Mouse (Mus musculus) neutrophil, adult 83 days (primary cell): ENCODE data around the gene Trim56. TPM values are rescaled to one million over a fixed set of nuclear protein-coding genes. Genes with fewer than 3 reads are reported as not detected.

Experiments used
- total RNA-seq, 2 experiments: library from RNA; stranded (reverse); gene quantifications; one replicate each; pipeline ENCODE4 v1.2.4; 2023

The Trim56 gene
- total RNA-seq = 10 to 100 TPM; 32.8 to 36.3 TPM

DNA sequence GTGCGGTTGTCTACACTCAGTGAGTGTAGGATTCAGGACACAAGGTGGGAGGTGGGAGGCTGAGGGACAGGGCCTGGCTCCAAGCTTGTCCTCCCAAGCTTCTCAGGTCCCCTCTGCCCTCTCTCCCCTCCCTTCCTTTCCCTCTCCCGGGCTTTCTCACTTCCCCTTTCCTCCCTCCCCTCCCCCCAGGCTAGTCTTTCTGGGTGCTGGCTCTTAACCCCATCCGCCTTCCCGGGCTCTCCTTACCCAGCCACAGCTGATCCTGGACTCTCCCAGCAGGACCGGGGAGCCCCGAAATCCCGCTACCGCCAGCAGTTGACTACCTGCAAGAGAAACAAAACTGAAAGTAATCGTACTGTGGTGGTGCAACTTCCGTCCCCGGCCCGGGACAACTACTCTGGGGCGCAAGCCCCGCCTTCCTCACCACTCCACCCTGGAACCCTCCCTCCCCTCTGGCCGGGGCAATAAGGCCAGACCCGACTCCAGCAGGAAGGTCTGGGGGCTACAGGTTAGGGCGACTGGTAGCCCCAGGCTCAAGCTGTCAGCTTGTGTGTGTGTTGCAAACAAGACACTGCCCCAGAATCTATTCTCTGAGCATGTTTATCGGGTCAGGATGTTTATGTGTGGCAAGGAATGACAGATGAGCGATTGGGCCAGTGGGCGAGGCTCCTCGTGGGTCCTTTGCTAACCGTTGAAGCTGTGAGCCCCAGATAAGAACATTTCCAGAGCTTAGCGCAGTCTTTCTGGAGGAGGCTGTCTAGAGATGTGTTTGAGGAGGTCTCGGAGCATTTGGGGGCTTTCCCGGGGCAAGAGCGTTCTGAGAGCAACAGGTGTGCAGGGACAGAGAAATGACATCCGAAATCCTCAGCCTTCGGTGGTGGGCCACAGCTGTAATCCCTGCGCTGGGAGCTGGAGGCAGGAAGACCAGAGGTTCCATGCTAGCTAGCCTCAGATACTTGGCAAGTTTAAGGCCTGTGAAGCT lies at the start of gene Trim56:
Trim56 (minus strand) TSS at position 344 of the 982 bp plus-strand sequence.

DNA sequence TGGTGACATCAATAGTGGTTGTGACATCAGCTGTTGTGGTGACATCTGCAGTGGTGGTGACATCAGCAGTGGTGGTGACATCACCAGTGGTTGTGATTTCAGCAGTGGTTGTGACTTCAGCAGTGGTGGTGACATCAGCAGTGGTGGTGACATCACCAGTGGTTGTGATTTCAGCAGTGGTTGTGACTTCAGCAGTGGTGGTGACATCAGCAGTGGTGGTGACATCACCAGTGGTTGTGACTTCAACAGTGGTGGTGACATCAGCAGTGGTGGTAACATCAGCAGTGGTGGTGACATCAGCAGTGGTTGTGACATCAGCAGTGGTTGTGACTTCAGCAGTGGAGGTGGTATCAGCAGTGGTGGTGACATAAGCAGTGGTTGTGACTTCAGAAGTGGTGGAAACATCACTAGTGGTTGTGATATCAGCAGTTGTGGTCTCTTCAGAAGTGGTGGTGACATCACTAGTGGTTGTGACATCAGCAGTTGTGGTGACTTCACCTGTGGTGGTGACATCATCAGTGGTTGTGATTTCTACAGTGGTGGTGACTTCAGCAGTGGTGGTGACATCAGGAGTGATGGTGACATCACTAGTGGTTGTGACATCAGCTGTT lies 33.4 kb upstream of the Trim56 start, which contains the start of gene Muc3:
Muc3 (minus strand) TSS at position 51 of the 611 bp plus-strand sequence.

GRCm38 (mm10) chr5:137072079-137072960 lies 43.7 kb downstream of the Trim56 start, which contains the start of gene Serpine1:
Gene Serpine1 (minus strand): TSS chr5:137072268.

Other genes starting within 250 kb of the Trim56 start
- gene Col26a1, start 233.0 kb downstream of the Trim56 start, total RNA-seq = not detected
- 1 to 10 TPM; 2.6 to 6.0 TPM for gene Ift22, start 208.1 kb downstream of the Trim56 start, total RNA-seq
- 100 to 1,000 TPM; 193 to 219 TPM for gene Fis1, start 162.9 kb downstream of the Trim56 start, total RNA-seq
- gene Cldn15, start 149.6 kb downstream of the Trim56 start, total RNA-seq = 10 to 100 TPM; 47.5 to 57.3 TPM
- gene Plod3, start 129.2 kb downstream of the Trim56 start, total RNA-seq = 100 to 1,000 TPM in 1 of 2 experiments, 10 to 100 TPM in 1; 94.6 to 114 TPM
- 10 to 100 TPM; 83.2 to 88.3 TPM for gene Znhit1, start 128.2 kb downstream of the Trim56 start, total RNA-seq
- not detected for gene Vgf, start 89.8 kb downstream of the Trim56 start, total RNA-seq
- 10 to 100 TPM; 34.6 to 42.4 TPM for gene Ap1s1, start 70.1 kb downstream of the Trim56 start, total RNA-seq
- under 1 TPM in 1 of 2 experiments, not detected in 1; 0.28 TPM for gene Serpine1, start 43.9 kb downstream of the Trim56 start, total RNA-seq
- gene Muc3, start 33.1 kb upstream of the Trim56 start, total RNA-seq = not detected
- gene Muc3a, start 96.2 kb upstream of the Trim56 start, total RNA-seq = 1 to 10 TPM; 1.7 to 2.9 TPM
- gene Ache, start 171.3 kb upstream of the Trim56 start, total RNA-seq = 10 to 100 TPM in 1 of 2 experiments, 1 to 10 TPM in 1; 7.4 to 13.1 TPM
- 1 to 10 TPM; 3.5 to 4.1 TPM for gene Ufsp1, start 178.4 kb upstream of the Trim56 start, total RNA-seq
- gene Srrt, start 191.5 kb upstream of the Trim56 start, total RNA-seq = 100 to 1,000 TPM; 195 to 241 TPM
- gene Trip6, start 198.2 kb upstream of the Trim56 start, total RNA-seq = 10 to 100 TPM in 1 of 2 experiments, 1 to 10 TPM in 1; 7.9 to 12.1 TPM
- gene Slc12a9, start 217.4 kb upstream of the Trim56 start, total RNA-seq = 10 to 100 TPM; 33.5 to 41.1 TPM
- under 1 TPM in 1 of 2 experiments, not detected in 1; 0.13 TPM for gene Ephb4, start 233.9 kb upstream of the Trim56 start, total RNA-seq